Mouse (Mus musculus): Measurements from ENCODE around the gene Disp1.

Gene Disp1

DNA sequence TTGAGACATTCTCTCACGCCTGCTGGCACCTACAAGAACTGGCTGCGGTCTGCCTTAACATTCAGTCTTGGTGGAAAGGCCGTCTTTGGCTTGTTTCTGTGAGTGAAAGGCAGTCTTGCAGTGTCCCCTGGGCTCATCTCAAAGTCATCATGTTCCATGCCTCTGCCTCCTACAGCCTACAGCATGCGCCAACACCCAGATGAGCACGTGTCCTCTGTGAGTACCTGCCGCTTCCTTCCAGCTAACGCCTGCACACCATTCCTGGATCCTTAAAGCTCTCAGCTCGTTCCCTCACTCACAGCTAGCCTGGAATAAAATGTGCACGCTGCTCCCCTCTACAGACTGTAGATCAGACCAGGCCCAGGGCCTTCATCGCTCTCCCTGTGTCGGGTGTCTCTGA is 60.3 kb downstream of the Disp1 start:
- DNase-seq: no peak

DNA sequence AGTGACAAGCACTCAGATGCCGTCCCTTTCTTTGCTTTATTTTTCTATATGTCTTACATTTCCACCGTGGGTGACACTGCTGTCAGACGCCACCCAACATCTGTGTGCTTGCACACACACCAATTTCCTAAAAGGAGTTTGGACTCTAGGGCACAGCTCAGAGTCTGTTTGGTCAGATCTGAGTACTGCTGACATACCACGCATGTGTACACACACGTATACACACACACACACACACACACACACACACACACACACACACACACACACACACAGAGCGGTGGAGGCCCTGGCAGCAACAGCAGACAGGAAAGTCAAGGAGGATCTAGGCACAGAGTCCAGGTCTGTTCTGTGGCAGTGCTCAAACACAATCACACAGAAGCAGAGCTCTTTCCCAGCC is 61.1 kb downstream of the Disp1 start:
- DNase-seq: no peak

DNA sequence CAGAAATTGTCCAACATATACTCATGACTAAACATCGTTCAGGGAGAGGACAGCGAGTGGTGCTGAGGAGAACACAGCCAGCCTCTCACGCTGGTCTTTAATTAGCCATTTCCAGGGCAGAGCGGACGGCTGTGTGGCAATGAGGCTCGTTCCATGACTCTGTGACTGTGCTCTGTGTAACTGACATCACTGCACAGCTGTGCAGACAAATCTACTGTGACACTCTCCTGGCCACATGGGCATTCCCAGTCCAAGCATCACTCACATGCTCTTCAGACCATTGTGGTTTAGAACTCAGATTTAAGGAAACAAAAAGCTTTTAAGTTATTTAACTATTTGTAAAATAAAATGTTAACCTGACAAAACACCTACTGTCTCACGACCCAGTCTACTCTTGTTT is 62.1 kb downstream of the Disp1 start:
- DNase-seq: no peak

GRCm38 (mm10) chr1:183155600-183155999 is 65.7 kb downstream of the Disp1 start:
- no peak for DNase-seq

GRCm38 (mm10) chr1:183154296-183155204 is 66.8 kb downstream of the Disp1 start:
- DNase-seq: no peak

DNA sequence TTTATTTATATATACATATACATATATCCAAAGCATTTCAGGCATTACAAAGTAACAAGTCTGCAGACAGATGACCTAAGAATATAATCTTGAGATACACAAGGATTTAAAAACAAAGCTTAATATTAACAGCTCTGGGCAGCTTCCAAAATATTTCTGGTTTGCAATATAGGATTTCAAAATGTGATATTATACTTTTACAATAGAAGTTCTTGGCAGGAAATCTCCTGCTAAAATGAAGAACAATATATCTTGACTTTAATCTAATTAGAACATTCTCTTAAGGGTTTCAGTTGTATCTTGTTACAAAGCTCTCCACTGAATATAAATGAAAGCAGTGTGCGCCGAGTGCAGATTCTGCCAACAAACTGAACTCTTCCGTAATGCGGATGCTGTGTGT is 68.0 kb downstream of the Disp1 start:
- no peak for DNase-seq

DNA sequence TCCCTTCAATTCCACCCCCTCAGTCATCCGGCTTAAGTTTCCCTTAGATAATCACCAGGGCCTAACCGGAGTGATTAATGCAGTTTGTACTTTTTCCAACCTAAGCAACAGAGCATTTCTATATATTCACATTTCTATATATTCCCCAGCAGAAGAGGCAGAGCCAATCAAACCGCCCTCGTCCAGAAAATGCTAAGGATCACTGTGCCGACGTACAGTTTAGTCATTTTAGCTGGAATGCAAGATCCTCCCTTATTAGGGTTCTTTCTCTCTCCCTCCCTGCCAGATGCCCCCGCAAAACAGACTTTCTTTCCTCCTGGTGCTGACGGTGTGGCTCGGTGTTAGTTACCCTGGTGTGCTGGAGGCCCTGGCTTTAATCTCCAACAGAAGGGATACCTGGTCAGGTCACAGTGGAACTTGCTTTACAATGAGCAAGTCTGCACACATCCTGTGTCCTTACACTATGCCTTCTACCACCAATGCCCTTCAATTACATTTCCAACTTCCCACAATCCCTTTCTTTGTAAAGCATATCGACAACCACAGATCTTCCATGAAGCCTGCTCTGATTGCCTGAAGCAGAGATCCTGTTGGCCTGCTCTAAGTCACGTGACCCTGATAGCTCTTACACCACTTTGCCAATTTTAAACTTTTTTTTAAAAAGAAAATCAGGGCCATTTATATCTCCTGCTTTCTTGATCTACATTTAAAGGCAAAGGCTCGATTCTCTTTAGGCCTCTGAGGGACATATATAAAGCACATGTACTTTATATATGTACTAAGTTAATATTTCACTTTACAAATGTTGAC is 69.6 kb downstream of the Disp1 start:
- no peak for DNase-seq

- no peak for DNase-seq
Observed at GRCm38 (mm10) chr1:183150379-183150840, 70.9 kb downstream of the Disp1 start.

DNA sequence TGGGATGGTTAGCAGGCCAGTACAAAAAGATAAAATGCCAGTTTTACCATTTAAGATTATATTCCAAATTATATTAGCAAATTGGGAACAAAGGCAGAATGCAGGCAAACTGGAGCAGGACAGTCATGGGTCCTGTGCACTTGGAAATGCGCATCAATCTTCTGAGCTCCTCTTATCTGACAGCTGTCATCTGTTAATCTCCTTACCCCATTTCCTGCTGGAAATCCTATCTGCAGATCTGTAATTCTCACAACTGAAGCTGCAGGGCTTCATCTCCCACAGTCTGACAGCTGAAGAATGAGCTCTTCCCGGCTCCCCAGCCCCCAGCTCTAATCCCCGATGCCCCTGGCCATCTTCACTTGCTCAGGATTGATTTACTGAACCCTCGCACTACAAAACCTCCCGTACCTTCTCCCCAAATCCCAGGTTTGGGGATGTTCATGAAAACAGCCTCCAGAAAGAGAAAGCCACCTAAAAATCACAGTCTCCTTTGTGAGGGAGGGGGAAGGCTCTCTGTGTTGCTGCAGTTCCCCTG is 71.7 kb downstream of the Disp1 start:
- DNase-seq: no peak

- DNase-seq: peak; percentile 62
Observed at GRCm38 (mm10) chr1:183147438-183147841, 73.9 kb downstream of the Disp1 start.

- DNase-seq: no peak
Observed at GRCm38 (mm10) chr1:183146795-183147194, 74.5 kb downstream of the Disp1 start.

- no peak for DNase-seq
Observed at GRCm38 (mm10) chr1:183146102-183146735, 75.1 kb downstream of the Disp1 start.

- no peak for DNase-seq
Observed at GRCm38 (mm10) chr1:183144602-183145205, 76.6 kb downstream of the Disp1 start.

DNA sequence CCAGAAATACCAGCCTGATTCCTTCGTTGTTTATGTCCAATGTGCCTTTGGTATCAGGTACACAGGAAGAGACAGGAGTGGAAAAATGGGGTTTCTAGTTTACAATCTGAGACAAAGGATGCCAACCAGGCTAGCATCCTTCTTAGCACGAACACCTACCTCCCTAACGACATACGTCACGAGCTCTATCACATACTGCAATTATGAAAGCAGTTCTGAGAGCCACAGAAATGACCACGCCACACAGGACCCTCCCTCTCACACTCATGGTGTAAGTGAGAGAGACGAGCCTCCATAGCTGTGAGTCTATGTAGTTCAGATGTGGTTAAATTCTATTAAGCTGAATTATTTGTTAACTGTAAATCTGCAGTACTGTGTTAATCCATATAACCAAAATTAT is 78.1 kb downstream of the Disp1 start:
- DNase-seq: no peak

DNA sequence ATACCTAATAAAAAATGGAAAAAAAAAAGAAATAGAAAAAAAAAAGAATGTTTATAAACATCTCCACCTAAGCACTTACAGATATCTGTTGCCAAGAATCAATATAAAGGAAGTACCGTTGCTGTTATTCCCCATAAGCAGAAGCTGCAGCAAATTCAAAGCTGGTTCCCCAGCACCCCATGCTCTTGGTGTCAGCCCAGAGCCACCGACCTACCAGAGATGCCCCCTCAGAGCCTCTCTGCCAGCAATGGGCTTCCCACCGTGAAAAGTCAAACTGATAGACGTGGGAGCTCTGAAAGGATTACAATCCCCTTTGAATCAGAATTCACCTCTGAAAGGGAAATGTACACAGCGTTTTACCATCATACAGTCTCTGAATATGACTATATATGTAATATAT is 78.8 kb downstream of the Disp1 start:
- no peak for DNase-seq

DNA sequence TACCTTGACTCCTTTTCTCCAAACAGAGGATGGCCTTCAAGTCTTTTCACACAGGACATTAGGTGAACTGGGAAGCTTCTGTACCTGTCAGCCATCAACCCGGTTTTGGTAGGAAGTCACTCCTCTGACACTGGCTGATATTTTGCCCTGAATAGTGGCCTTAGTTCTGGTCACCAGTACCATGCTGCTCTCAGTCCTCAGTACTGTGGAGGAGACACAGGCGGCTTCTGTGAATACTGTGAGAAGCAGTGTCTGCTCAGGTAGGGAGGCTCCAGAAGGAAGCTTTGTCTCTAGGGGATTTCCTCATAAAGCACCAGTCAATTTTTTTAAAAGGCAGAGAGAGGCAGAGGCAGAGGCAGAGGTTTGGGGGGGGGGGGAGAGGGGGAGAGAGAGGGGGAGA is 80.0 kb downstream of the Disp1 start:
- DNase-seq: no peak

GRCm38 (mm10) chr1:183140511-183141268 is 80.6 kb downstream of the Disp1 start:
- DNase-seq: no peak

- no peak for DNase-seq
Observed at GRCm38 (mm10) chr1:183138088-183138487, 83.2 kb downstream of the Disp1 start.

DNA sequence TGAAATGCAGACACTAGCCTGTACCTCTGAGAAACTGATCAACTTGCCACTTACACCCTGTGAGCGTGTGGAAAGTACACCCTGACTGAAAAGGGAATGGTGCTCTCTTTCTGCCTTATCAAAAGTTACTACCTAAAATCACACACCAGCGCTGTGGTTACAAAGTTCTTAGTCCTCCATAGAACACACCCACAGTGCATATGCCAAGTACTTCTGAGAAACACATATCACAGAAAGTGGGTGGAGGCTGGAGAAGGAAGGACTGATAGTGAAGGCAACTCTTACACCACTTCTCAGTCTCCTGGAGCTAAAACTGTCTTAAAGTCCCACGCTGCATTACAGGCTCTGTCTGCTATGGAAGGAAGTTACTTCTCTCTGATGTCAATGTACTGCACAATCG is 86.9 kb downstream of the Disp1 start:
- no peak for DNase-seq

- DNase-seq: no peak
Observed at GRCm38 (mm10) chr1:183133440-183133839, 87.9 kb downstream of the Disp1 start.

GRCm38 (mm10) chr1:183127246-183127645 is 94.1 kb downstream of the Disp1 start:
- no peak for DNase-seq

- DNase-seq: no peak
Observed at GRCm38 (mm10) chr1:183123725-183124124, 97.6 kb downstream of the Disp1 start.
